28 mouse cellular contexts compared by ENCODE assay signal in genomic region chr6:53969081-53969480, GRCm38 (mm10). TPM values are rescaled to one million over a fixed set of nuclear protein-coding genes. Genes with fewer than 3 reads are reported as not detected.
DNase-seq lines count a peak whose midpoint lies in the region; ATAC-seq and TF ChIP-seq lines count a peak whose summit lies in the region.
"Had no signal": no experiment of that assay in that cellular context is flagged by ENCODE, and none has a peak within 500 bp of the region (broad histone marks: within the 10 kb centered on the region; RNA-seq: fewer than 3 reads in every experiment).

No protein-coding gene starts in this region.

- no peak for DNase-seq in forebrain, embryonic 11.5 days (ENCODE audit: low spot score)
- peak; percentile 39 for DNase-seq in hindbrain, postnatal 0 days (ENCODE audit: low spot score)
- no peak for DNase-seq in midbrain, embryonic 10.5 days (ENCODE audit: low spot score)
- DNase-seq: adrenal gland, adult 2 months; gastrocnemius, adult 2 months; heart, postnatal 14 days; kidney, postnatal 14 days; liver, postnatal 0 days; thymus, postnatal 25 days had no signal

- H3K4me3 ChIP-seq in forebrain, embryonic 15.5 days = no peak overlapping the region
- H3K4me3 ChIP-seq in forebrain, embryonic 11.5 days (ENCODE audit: low read depth, low read length) = no peak overlapping the region
- no peak overlapping the region for H3K4me3 ChIP-seq in hindbrain, postnatal 0 days (ENCODE audit: low read length)
- no peak overlapping the region for H3K4me3 ChIP-seq in hindbrain, embryonic 16.5 days (ENCODE audit: low read length)
- no peak overlapping the region for H3K4me3 ChIP-seq in midbrain, embryonic 10.5 days
- no peak overlapping the region for H3K4me3 ChIP-seq in midbrain, embryonic 15.5 days
- H3K4me3 ChIP-seq: gastrocnemius, adult 2 months; hindbrain, embryonic 12.5 days; limb, embryonic 12.5 days; midbrain, embryonic 12.5 days; stomach, embryonic 15.5 days had no signal

- ATAC-seq in forebrain, embryonic 15.5 days (replicated peaks) = 0 out of 2 replicates have a peak, but pooled peaks have one; percentile 17
- no peak for ATAC-seq in forebrain, embryonic 11.5 days (replicated peaks; ENCODE audit: low FRiP score)
- ATAC-seq in hindbrain, postnatal 0 days = no peak
- ATAC-seq in hindbrain, embryonic 16.5 days = no peak
- ATAC-seq in midbrain, embryonic 15.5 days (replicated peaks) = no peak
- no peak for ATAC-seq in megakaryocyte-erythroid progenitor cell, adult 5-6 weeks (replicated peaks; ENCODE audit: low FRiP score, low TSS enrichment, poor library complexity, severe bottlenecking)
- ATAC-seq: liver, postnatal 0 days had no signal

- 57% methylated on average over 10 of the region's 10 CpGs for WGBS in forebrain, embryonic 15.5 days
- WGBS in forebrain, embryonic 11.5 days = 81% methylated on average over 10 of the region's 10 CpGs
- 41% methylated on average over 10 of the region's 10 CpGs for WGBS in hindbrain, postnatal 0 days
- WGBS in hindbrain, embryonic 16.5 days = 52% methylated on average over 10 of the region's 10 CpGs
- 81% methylated on average over 10 of the region's 10 CpGs for whole genome bisulfite sequencing in midbrain, embryonic 10.5 days
- 66% methylated on average over 10 of the region's 10 CpGs for WGBS in midbrain, embryonic 15.5 days

- peaks cover 43% of the 10 kb centered on the region for H3K4me1 ChIP-seq in forebrain, embryonic 15.5 days
- peaks cover 2% of the 10 kb centered on the region; the same call in 1 of the 2 replicates for H3K4me1 ChIP-seq in forebrain, embryonic 11.5 days (replicated peaks; ENCODE audit: control insufficient read depth, insufficient read depth, low read length)
- H3K4me1 ChIP-seq in hindbrain, postnatal 0 days (ENCODE audit: insufficient read depth, low read length) = peaks cover 17% of the 10 kb centered on the region; the same call in 1 of the 2 replicates
- H3K4me1 ChIP-seq in hindbrain, embryonic 16.5 days (ENCODE audit: control insufficient read depth, insufficient read depth, low read depth, low read length) = peaks cover 9% of the 10 kb centered on the region; the same call in 1 of the 2 replicates
- peaks cover 55% of the 10 kb centered on the region for H3K4me1 ChIP-seq in midbrain, embryonic 10.5 days
- peaks cover 31% of the 10 kb centered on the region for H3K4me1 ChIP-seq in midbrain, embryonic 15.5 days

- TF ChIP-seq CTCF in hindbrain, postnatal 0 days (IDR thresholded peaks at IDR 0.05; ENCODE audit: low read depth) = no peak

- H3K36me3 ChIP-seq in forebrain, embryonic 15.5 days = no peaks in the 10 kb centered on the region
- no peaks in the 10 kb centered on the region for H3K36me3 ChIP-seq in forebrain, embryonic 11.5 days (ENCODE audit: control insufficient read depth, insufficient read depth, low read length)
- H3K36me3 ChIP-seq in hindbrain, postnatal 0 days (ENCODE audit: insufficient read depth, low read length) = no peaks in the 10 kb centered on the region
- H3K36me3 ChIP-seq in hindbrain, embryonic 16.5 days (ENCODE audit: control insufficient read depth, insufficient read depth, low read length) = no peaks in the 10 kb centered on the region
- no peaks in the 10 kb centered on the region for H3K36me3 ChIP-seq in midbrain, embryonic 10.5 days
- no peaks in the 10 kb centered on the region for H3K36me3 ChIP-seq in midbrain, embryonic 15.5 days (replicated peaks)
- H3K36me3 ChIP-seq: hindbrain, embryonic 12.5 days; limb, embryonic 12.5 days; midbrain, embryonic 12.5 days; stomach, embryonic 15.5 days had no signal

- H3K9me3 ChIP-seq in forebrain, embryonic 15.5 days = no peaks in the 10 kb centered on the region
- H3K9me3 ChIP-seq in forebrain, embryonic 11.5 days (ENCODE audit: control insufficient read depth, low read length) = no peaks in the 10 kb centered on the region
- H3K9me3 ChIP-seq in hindbrain, postnatal 0 days (ENCODE audit: low read length) = no peaks in the 10 kb centered on the region
- H3K9me3 ChIP-seq in hindbrain, embryonic 16.5 days (ENCODE audit: control insufficient read depth, low read length) = no peaks in the 10 kb centered on the region
- H3K9me3 ChIP-seq in midbrain, embryonic 10.5 days (replicated peaks) = no peaks in the 10 kb centered on the region
- H3K9me3 ChIP-seq in midbrain, embryonic 15.5 days = no peaks in the 10 kb centered on the region
- H3K9me3 ChIP-seq: hindbrain, embryonic 12.5 days; limb, embryonic 12.5 days; midbrain, embryonic 12.5 days; stomach, embryonic 15.5 days had no signal

- no peaks in the 10 kb centered on the region for H3K27me3 ChIP-seq in forebrain, embryonic 15.5 days
- no peaks in the 10 kb centered on the region for H3K27me3 ChIP-seq in forebrain, embryonic 11.5 days (ENCODE audit: control insufficient read depth, insufficient read depth, low read length)
- no peaks in the 10 kb centered on the region for H3K27me3 ChIP-seq in hindbrain, postnatal 0 days (ENCODE audit: insufficient read depth, low read length)
- no peaks in the 10 kb centered on the region for H3K27me3 ChIP-seq in hindbrain, embryonic 16.5 days (replicated peaks; ENCODE audit: control insufficient read depth, insufficient read depth, low read length)
- peaks cover 4% of the 10 kb centered on the region; the same call in 1 of the 2 replicates for H3K27me3 ChIP-seq in midbrain, embryonic 10.5 days (ENCODE audit: low read depth, poor library complexity, severe bottlenecking)
- no peaks in the 10 kb centered on the region for H3K27me3 ChIP-seq in midbrain, embryonic 15.5 days (replicated peaks)
- H3K27me3 ChIP-seq: hindbrain, embryonic 12.5 days; limb, embryonic 12.5 days; midbrain, embryonic 12.5 days; stomach, embryonic 15.5 days had no signal

- H3K4me2 ChIP-seq in forebrain, embryonic 15.5 days (replicated peaks) = no peak overlapping the region
- no peak overlapping the region for H3K4me2 ChIP-seq in forebrain, embryonic 11.5 days (ENCODE audit: low read depth, low read length, severe bottlenecking)
- no peak overlapping the region for H3K4me2 ChIP-seq in hindbrain, postnatal 0 days (ENCODE audit: low read depth, low read length)
- no peak overlapping the region for H3K4me2 ChIP-seq in hindbrain, embryonic 16.5 days (ENCODE audit: low read length)
- H3K4me2 ChIP-seq in midbrain, embryonic 15.5 days = no peak overlapping the region
- H3K4me2 ChIP-seq: heart, embryonic 11.5 days; hindbrain, embryonic 12.5 days; limb, embryonic 12.5 days; liver, embryonic 11.5 days; midbrain, embryonic 12.5 days; stomach, embryonic 15.5 days had no signal

- no peak overlapping the region for H3K27ac ChIP-seq in forebrain, embryonic 15.5 days (replicated peaks)
- no peak overlapping the region for H3K27ac ChIP-seq in forebrain, embryonic 11.5 days (ENCODE audit: low read depth, low read length)
- no peak overlapping the region for H3K27ac ChIP-seq in hindbrain, postnatal 0 days
- no peak overlapping the region for H3K27ac ChIP-seq in hindbrain, embryonic 16.5 days (ENCODE audit: low read depth, low read length)
- 0 out of 2 replicates have a peak overlapping the region, but pooled peaks have one; percentile 24 for H3K27ac ChIP-seq in midbrain, embryonic 10.5 days (replicated peaks)
- no peak overlapping the region for H3K27ac ChIP-seq in midbrain, embryonic 15.5 days
- H3K27ac ChIP-seq: gastrocnemius, adult 2 months; hindbrain, embryonic 12.5 days; limb, embryonic 12.5 days; macrophage; midbrain, embryonic 12.5 days; stomach, embryonic 15.5 days had no signal

- no peak overlapping the region for H3K9ac ChIP-seq in forebrain, embryonic 15.5 days (replicated peaks)
- no peak overlapping the region for H3K9ac ChIP-seq in forebrain, embryonic 11.5 days (ENCODE audit: low read length)
- H3K9ac ChIP-seq in hindbrain, postnatal 0 days (replicated peaks; ENCODE audit: low read length) = no peak overlapping the region
- H3K9ac ChIP-seq in hindbrain, embryonic 16.5 days (ENCODE audit: low read depth, low read length) = no peak overlapping the region
- H3K9ac ChIP-seq in midbrain, embryonic 15.5 days = no peak overlapping the region
- H3K9ac ChIP-seq: hindbrain, embryonic 12.5 days; limb, embryonic 12.5 days; liver, postnatal 0 days; midbrain, embryonic 12.5 days; stomach, embryonic 15.5 days had no signal

RNA-seq across cellular contexts. Expression of gene Cpvl, which starts 9.4 kb away (rescaled TPM):
- polyA plus RNA-seq in forebrain, embryonic 15.5 days (2015; fragmentation: Nextera tagmentation; extraction: Ambion mirVana) = not detected in 2 replicates
- 0.12 TPM in 1 of 2 replicates, not detected in the other for polyA plus RNA-seq in forebrain, embryonic 11.5 days (2014; fragmentation: Nextera tagmentation; extraction: Ambion mirVana)
- total RNA-seq in hindbrain, postnatal 0 days (2014; rRNA removed) = not detected in 2 replicates
- polyA plus RNA-seq in hindbrain, postnatal 0 days (2015; fragmentation: Nextera tagmentation; extraction: Ambion mirVana) = 0.15 and 0.19 TPM in 2 replicates
- 0.24 TPM in 1 of 2 replicates, not detected in the other for polyA plus RNA-seq in hindbrain, embryonic 16.5 days (2015; fragmentation: Nextera tagmentation; extraction: Ambion mirVana)
- polyA plus RNA-seq in midbrain, embryonic 10.5 days (2016; fragmentation: Nextera tagmentation; extraction: Ambion mirVana) = 0.07 TPM in 1 of 2 replicates, not detected in the other
- polyA plus RNA-seq in midbrain, embryonic 15.5 days (2015; fragmentation: Nextera tagmentation; extraction: Ambion mirVana) = not detected in 2 replicates
- not detected in 2 replicates for total RNA-seq in megakaryocyte-erythroid progenitor cell, adult 5-6 weeks (2014; fragmentation: Nextera tagmentation)
- total RNA-seq in megakaryocyte-erythroid progenitor cell, adult 5-6 weeks (2017) = 0.30 TPM in 1 of 2 replicates, not detected in the other
- total RNA-seq: adrenal gland, adult 2 months; gastrocnemius, adult 2 months; heart, postnatal 14 days; layer of hippocampus, adult 18-20 months; MEL; monocyte, adult 5-6 weeks; neutrophil, adult 5-6 weeks had no signal
- polyA plus RNA-seq: adrenal gland, adult 2 months; C2C12; cortical plate, adult 2 months; gonadal fat pad, adult 2 months; heart, embryonic 11.5 days; hindbrain, embryonic 12.5 days; intestine, embryonic 14.5 days; liver, embryonic 11.5 days; liver, postnatal 0 days; macrophage; midbrain, embryonic 12.5 days had no signal
